Mouse (Mus musculus) liver, embryonic 14 days (tissue): ENCODE results near the gene Hesx1. TPM values are rescaled to one million over a fixed set of nuclear protein-coding genes. Genes with fewer than 3 reads are reported as not detected.

Experiments
- polyA plus RNA-seq: library from polyadenylated mRNA; depleted of rRNA; stranded (reverse); fragments of >200 nt; gene quantifications from 2 replicates; pipeline ENCODE4 v1.2.3, GENCODE M21; 2012; rRNA removed

The Hesx1 gene
- polyA plus RNA-seq, result 6.1 and 7.4 TPM in 2 replicates

DNA sequence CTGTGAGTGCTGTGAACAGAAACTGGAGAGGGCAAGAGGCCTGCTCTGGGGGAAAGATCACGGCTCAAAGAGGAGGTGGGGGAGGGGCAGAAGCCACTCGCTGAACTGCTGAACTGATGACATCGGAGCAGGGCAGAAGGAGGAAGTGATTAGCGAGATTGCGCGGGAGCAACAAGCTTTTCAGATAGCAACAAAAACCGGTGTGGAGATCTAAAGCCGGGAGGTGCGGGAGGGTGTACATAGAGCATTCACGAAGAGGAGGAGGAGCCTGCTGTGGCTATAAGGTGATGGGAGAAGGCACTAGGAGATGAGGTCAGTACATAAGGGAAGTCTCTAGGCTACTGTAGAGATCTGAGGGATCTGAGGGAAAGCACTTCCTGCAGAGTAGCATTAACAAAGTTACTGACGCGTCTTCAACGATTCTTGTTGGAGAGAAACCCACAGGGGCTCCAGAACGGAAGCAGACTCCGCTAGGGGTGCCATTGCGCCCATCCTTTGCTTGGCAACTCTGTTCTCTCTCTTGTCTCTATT, at the start of gene Hesx1:
Gene Hesx1, plus strand, starts transcription at position 206 of the 531 bp plus-strand sequence.

DNA sequence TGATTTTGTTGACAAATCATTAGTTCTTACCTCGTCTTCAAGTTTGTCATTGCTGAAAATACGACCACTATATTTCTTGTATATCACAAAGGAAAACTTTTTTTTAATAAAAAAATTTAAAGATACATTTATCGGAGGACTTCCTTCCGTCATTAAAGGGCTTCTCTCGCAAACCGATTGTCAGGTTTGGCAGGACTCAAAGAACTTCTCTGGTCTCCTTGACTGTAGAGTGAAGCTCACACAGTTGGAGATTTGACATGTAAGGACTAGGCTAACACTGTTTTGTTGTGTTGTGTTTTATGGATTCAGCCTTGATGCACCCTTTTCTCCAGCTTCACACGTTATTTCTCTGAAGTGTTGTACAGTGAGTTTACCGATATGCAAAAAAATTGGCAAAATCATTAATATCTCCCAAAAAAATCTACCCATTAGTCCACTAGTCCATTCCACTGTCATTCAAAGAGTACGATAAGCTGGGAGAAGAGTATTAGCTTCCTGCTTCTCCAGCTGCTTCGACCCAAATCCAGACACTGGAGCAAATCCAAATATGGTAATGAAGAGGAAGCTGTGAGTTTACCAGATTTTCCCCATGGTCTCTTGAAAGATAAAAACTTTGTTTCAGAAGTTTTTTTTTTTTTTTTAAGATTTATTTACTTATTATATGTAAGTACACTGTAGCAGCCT, 23.0 kb upstream of the Hesx1 start, which contains the start of gene Appl1:
Gene Appl1, minus strand, starts transcription at position 127 of the 684 bp plus-strand sequence.

DNA sequence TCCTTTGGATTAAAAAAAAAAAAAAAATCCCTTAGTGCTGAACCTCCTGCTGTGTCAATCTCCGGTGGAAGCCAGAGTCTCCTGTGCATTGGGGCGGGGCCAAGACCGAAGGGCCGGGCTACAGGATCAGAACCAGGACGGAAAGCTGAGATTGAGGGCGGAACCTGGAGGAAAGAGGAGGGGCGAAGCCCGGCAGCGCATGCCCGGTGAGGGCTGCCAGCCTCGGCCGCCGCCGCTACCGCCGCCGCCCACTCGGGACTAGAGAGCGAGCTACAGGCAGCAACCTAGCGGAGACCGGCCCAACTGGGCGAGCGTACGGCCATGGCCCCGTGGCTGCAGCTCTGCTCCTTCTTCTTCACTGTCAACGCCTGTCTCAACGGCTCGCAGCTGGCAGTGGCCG, 44.6 kb downstream of the Hesx1 start, which contains the start of gene Il17rd:
Gene Il17rd, plus strand, starts transcription at position 159 of the 400 bp plus-strand sequence.

Other genes with a start within 250 kb of the Hesx1 start
- gene Asb14, start 99.9 kb upstream of the Hesx1 start, polyA plus RNA-seq, result not detected in 2 replicates
- 2.4 and 2.6 TPM in 2 replicates for gene Appl1, start 23.2 kb upstream of the Hesx1 start, polyA plus RNA-seq
- gene Il17rd, start 44.5 kb downstream of the Hesx1 start, polyA plus RNA-seq, result 0.07 and 0.14 TPM in 2 replicates
- 2.5 and 2.8 TPM in 2 replicates for gene Arhgef3, start 120.5 kb downstream of the Hesx1 start, polyA plus RNA-seq